Mouse (Mus musculus) testis, postnatal 14 days (tissue): ENCODE measurements around the gene Rif1.
"Not testable (repeated sequence)": the region's sequence is repeated elsewhere in the genome, so short reads cannot be mapped to it uniquely, and the experiment has no call there.

ENCODE experiments used
- DNase-seq: peaks from one replicate; pipeline ENCODE4 v3.0.0; 2021; ENCODE audit warnings: low spot score

Gene Rif1

DNA sequence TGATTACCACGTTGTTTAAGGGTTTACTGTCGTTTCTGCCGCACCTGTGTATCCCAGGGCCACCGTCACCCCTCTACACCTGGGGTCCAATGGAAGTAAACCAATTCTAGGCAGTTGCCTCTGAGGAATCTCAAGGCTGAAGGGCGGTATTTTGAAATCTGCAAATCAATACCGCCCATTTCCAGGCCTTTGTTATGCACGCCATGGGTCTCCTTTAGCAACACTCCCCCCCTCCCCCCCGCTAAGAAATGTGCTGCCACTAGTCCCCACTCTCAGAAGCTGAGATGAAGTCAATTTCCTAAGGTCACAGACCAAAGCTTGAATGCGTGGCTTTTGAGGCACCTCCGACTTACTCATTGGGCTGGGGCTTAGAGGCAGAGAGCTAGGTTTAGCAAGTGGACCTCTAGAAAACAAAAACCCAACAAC lies 554 bp upstream of the Rif1 start:
- no peak for DNase-seq

DNA sequence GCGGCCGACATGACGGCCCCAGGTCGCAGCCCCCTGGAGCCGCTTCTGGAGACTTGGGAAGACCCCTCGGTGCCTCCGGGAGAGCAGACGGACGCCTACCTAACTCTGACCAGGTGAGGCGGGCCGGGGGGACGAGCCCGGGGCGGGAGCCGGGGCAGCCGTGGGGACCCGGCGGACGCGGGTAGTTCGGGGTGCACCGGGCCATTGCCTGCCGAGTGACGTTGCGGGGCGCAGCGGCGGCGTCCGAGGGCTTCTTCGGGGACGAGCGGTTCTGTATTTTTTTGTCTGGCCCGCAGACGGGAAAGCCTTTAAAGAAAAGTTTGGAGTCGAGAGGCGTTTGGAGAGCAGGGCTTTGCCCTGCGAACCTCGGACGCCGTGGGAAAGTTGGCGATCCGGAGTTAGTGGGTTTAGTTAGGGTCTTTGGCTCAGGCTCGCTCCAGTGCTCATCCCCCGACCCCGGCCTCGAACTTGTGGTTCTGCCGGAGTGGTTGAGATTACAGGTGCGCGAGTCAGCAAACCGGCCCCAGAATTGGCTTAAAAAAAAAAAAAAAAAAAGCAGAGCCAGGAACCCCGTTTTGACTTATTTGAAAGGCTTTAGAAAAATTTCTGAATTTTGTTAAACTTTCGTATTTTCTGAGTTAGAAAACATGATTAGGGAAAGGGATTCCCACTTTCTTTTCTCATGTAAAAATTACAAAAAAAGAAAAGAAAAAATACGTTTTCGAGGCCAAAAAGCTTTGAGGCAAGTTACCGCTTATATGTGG lies 691 bp downstream of the Rif1 start:
- DNase-seq: no peak

DNA sequence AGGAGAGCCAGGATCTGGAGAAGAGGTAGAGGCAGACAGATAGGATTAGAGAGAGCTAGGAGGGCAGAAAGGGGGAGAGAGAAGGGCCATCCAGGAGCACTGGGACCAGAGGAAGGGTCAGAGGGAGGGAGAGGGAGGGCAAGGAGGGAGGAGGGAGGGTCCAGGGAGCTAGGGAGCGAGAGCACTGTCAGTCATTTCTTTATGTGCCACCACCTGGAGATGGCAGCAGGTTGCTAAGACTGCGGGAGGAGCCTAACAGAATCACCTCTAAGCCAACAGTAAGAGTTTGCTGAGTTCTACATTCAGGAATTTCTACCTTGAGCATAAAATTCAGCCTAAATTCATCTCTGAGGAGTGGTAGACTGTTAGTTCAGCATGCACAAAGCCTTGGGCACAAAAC lies 6.0 kb downstream of the Rif1 start:
- DNase-seq: no peak

DNA sequence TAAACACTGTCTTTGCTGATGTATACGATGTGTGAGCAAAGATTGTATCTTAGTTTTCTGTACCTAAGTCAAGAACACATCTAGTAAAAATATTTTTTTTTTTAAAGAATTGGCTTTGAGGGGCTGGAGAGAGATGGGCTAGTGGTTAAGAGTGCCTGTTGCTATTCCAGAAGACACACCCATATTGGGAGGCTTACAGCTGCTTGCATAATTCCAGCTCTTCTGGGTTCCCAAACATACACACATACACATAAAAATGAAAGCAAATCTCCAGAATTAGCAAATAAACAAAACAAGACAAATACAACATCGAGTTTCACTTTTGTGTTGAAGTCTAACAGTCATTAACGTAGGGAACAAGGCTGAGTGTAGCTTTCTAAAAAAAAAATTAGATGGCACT lies 11.4 kb downstream of the Rif1 start:
- DNase-seq: no peak

DNA sequence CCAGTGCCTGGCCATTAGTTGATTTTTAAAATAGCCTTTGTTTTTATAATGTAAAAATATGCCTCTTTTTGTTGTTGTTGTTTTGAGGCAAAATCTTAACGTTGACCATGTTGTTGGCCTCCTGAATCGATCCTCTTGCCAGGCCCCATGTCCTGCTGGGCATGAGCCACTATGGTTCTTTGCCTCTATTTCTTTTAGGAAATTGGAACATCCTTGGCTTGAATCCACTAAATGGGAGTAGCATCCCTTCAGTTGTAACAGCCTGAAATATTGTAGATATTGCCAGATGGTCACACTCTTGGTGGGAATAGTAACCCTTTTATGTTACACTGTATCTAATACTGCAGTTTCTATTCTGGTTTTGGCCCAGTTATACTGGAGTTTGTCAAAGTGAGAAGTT lies 11.9 kb downstream of the Rif1 start:
- DNase-seq: no peak

DNA sequence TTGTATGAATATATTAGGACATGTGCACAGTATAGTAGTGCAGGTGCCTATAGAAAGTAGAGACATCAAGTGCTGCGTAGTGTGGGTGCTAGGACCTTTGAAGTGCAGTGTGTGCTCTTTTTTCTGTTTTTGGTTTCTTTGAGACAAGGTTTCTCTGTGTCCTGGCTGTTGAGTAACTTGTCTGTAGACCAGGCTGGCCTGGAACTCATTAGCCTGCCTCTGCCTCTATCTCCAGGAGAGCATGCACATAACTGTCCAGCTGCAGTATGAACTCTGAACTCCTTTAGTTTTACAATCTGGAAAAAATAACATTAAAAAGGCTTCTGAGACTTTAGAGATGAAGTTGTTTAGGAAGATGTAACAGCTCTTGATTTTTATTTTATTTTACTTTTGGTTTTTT lies 41.5 kb downstream of the Rif1 start:
- DNase-seq: no peak

DNA sequence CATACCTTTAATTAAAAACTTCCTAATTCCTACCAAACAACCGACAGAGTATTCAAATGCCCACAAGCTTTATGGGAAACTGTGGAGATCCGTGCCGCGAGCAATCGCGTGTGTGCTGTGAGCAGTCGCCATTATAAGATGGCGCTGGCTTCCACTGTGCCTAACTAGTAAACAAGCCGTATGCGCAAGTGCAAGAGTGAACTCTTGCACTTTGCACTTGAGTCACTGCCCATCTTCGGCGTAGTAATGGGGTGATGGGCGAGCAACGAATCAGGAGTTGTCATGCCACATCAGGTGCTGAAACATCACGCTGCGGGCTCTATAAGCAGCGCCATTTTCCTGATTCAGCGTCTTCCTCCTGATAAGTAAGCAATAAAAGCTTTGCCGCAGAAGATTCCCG lies 58.7 kb downstream of the Rif1 start:
- not testable (repeated sequence) for DNase-seq

DNA sequence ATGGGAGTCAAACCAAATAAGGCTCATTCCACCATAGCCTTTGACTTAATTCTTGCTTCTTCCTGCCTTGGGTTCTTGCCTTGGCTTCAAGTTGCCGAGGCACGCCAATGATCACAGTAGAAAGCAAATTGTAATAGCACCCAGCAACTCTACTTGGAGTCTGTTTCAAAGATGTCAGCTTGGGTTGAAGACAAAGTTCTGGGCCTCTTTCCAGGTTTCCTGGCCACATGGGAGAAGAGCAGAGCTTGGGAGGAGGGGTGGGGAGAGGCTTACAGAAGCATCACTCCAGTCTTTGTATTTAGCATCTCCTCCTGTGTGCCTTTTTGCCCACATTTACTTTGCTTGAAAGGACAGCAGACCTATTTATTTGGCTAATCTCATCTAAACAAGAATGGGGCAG lies 60.7 kb downstream of the Rif1 start:
- no peak for DNase-seq

DNA sequence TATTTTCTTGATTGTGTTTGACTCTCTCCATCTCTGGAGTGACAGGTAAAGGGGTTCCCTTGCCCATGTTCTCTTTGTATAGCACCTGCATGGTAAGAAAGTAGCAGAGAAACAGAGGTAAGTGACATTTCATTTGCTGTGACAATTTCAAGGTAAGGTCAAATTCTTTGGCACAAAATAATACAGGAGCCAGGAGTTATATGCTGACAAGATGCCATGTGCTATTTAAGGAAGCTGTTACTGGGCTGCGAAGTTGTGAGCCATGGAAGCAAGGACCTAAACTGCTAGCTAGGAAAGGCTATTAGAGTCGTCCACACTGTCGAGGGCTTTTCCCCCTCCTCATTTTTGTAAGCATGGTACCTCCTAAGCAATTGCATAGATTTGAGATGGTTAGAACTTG lies 80.4 kb downstream of the Rif1 start:
- no peak for DNase-seq

DNA sequence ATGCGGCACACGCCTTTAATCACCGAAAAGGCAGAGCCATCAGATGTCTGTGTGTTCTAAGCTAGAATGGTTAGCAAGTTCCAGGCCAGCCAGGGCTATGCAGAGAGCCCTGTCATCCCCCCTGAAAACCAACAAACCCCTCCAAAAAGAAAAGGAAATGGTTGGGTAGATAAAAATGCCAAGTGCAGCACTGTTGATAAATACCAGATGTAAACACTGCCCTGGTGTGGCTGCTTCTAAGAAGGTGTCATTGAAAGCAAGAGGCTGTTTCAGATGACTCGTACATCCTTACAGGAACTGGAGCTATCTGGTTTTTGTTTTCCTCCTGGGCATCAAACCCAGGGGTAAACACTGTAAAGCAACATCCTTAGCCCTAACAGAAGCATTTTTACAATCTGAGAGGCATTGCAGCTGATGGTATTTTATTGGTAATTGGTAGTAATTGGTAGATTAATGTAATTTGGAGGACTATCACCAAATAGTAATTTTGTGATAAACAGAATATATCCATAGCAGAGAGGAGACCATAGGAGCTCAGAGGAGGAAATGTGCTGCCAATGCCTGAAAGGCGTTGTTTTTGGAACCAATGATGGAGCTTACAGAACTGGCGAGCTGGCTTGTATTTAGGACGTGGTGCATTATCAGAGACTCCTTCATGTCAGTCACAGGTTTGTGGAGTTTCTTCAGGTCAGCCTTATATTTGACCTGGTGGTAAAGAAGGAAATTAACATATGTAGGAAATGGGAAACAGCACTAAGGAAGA lies 96.8 kb downstream of the Rif1 start:
- no peak for DNase-seq
